Mouse (Mus musculus) brown adipose tissue, adult 24 weeks (tissue): ENCODE measurements around the gene Rbbp7. TPM values are rescaled to one million over a fixed set of nuclear protein-coding genes. Genes with fewer than 3 reads are reported as not detected.

Source experiments
- H3K27ac ChIP-seq: fragments of 200-500 bp; replicated peaks from 2 replicates; pipeline ENCODE4 v1.5.1; 2012; ENCODE audit warnings: low read depth, mild to moderate bottlenecking, low read length
- H3K4me1 ChIP-seq: fragments of 200-500 bp; 2 replicates; pipeline ENCODE4 v1.6.1; 2012; ENCODE audit warnings: low read length, mixed read lengths; ENCODE audit not compliant: control insufficient read depth, insufficient read depth, insufficient read length
- H3K4me3 ChIP-seq: fragments of 200-500 bp; 2 replicates; pipeline ENCODE4 v1.5.1; 2012; ENCODE audit warnings: low read depth, mild to moderate bottlenecking, low read length, moderate library complexity; ENCODE audit not compliant: insufficient read depth
- polyA plus RNA-seq: library from polyadenylated mRNA; stranded (reverse); fragments of >200 nt; gene quantifications from 2 replicates; pipeline ENCODE4 v1.2.4, GENCODE M21; 2012; ENCODE audit not compliant: missing spikeins, insufficient read depth, insufficient read length

Gene Rbbp7
- polyA plus RNA-seq, result 57.3 and 65.9 TPM in 2 replicates

- Histone ChIP-seq H3K27ac (peak within 1 kb of the TSS; percentile 86), H3K4me1 (0 out of 2 replicates have a peak, but pooled peaks cover 2% of the 10 kb centered on the region), H3K4me3 (peak within 1 kb of the TSS; percentile 76)
Observed at GRCm38 (mm10) chrX:162760115-162760942, at the start of gene Rbbp7. TSS of gene Rbbp7 (plus strand) at chrX:162760402.

GRCm38 (mm10) chrX:162717837-162718236 lies 42.4 kb upstream of the Rbbp7 start:
- Histone ChIP-seq H3K27ac (no peak overlapping the region), H3K4me3 (no peak overlapping the region), H3K4me1 (no peaks in the 10 kb centered on the region)

- H3K4me1 ChIP-seq, result no peaks in the 10 kb centered on the region
- no peak overlapping the region for H3K4me3 ChIP-seq
Observed at GRCm38 (mm10) chrX:162719615-162720014, 40.6 kb upstream of the Rbbp7 start.

GRCm38 (mm10) chrX:162727367-162727777 lies 32.8 kb upstream of the Rbbp7 start:
- H3K27ac ChIP-seq, result peak overlapping the region; percentile 40; the same call in 1 of the 2 replicates
- peaks cover 4% of the 10 kb centered on the region; the same call in 1 of the 2 replicates for H3K4me1 ChIP-seq
- peak overlapping the region; percentile 38 for H3K4me3 ChIP-seq

More at GRCm38 (mm10) chrX:162719615-162720014, 40.6 kb upstream of the Rbbp7 start:
- H3K27ac ChIP-seq, result no peak overlapping the region

- peak overlapping the region; percentile 40; the same call in 1 of the 2 replicates for H3K27ac ChIP-seq
- H3K4me3 ChIP-seq, result peak overlapping the region; percentile 38; the same call in 1 of the 2 replicates
- peaks cover 4% of the 10 kb centered on the region; the same call in 1 of the 2 replicates for H3K4me1 ChIP-seq
Observed at GRCm38 (mm10) chrX:162727795-162728194, 32.4 kb upstream of the Rbbp7 start.

GRCm38 (mm10) chrX:162728228-162728627 lies 32.0 kb upstream of the Rbbp7 start:
- Histone ChIP-seq H3K27ac (no peak overlapping the region), H3K4me3 (no peak overlapping the region), H3K4me1 (peaks cover 4% of the 10 kb centered on the region; the same call in 1 of the 2 replicates)

- Histone ChIP-seq H3K4me3 (no peak overlapping the region), H3K27ac (no peak overlapping the region)
Observed at GRCm38 (mm10) chrX:162730031-162730430, 30.2 kb upstream of the Rbbp7 start.

GRCm38 (mm10) chrX:162734997-162735929 lies 24.9 kb upstream of the Rbbp7 start:
- H3K27ac ChIP-seq, result peak overlapping the region; percentile 59; the same call in 1 of the 2 replicates
- peak overlapping the region; percentile 75 for H3K4me3 ChIP-seq

More at GRCm38 (mm10) chrX:162730031-162730430, 30.2 kb upstream of the Rbbp7 start:
- peaks cover 4% of the 10 kb centered on the region; the same call in 1 of the 2 replicates for H3K4me1 ChIP-seq

GRCm38 (mm10) chrX:162736140-162736659 lies 24.0 kb upstream of the Rbbp7 start:
- Histone ChIP-seq H3K4me1 (no peaks in the 10 kb centered on the region), H3K27ac (no peak overlapping the region), H3K4me3 (peak overlapping the region; percentile 75; the same call in 1 of the 2 replicates)

More at GRCm38 (mm10) chrX:162734997-162735929, 24.9 kb upstream of the Rbbp7 start:
- no peaks in the 10 kb centered on the region for H3K4me1 ChIP-seq

- H3K4me3 ChIP-seq, result no peak overlapping the region
- H3K4me1 ChIP-seq, result no peaks in the 10 kb centered on the region
- no peak overlapping the region for H3K27ac ChIP-seq
Observed at GRCm38 (mm10) chrX:162748696-162749420, 11.3 kb upstream of the Rbbp7 start.

- Histone ChIP-seq H3K4me1 (no peaks in the 10 kb centered on the region), H3K27ac (no peak overlapping the region)
Observed at GRCm38 (mm10) chrX:162752418-162752817, 7.8 kb upstream of the Rbbp7 start.

GRCm38 (mm10) chrX:162754314-162754713 lies 5.9 kb upstream of the Rbbp7 start:
- Histone ChIP-seq H3K4me3 (no peak overlapping the region), H3K4me1 (0 out of 2 replicates have a peak, but pooled peaks cover under 1% of the 10 kb centered on the region), H3K27ac (no peak overlapping the region)

More at GRCm38 (mm10) chrX:162752418-162752817, 7.8 kb upstream of the Rbbp7 start:
- no peak overlapping the region for H3K4me3 ChIP-seq

GRCm38 (mm10) chrX:162756058-162756457 lies 4.1 kb upstream of the Rbbp7 start:
- Histone ChIP-seq H3K27ac (no peak overlapping the region), H3K4me3 (no peak overlapping the region), H3K4me1 (0 out of 2 replicates have a peak, but pooled peaks cover 2% of the 10 kb centered on the region)
